Mouse (Mus musculus): ENCODE data around the gene Slxl1.
"Not testable (repeated sequence)": the region's sequence is repeated elsewhere in the genome, so short reads cannot be mapped to it uniquely, and the experiment has no call there.

Gene Slxl1

DNA sequence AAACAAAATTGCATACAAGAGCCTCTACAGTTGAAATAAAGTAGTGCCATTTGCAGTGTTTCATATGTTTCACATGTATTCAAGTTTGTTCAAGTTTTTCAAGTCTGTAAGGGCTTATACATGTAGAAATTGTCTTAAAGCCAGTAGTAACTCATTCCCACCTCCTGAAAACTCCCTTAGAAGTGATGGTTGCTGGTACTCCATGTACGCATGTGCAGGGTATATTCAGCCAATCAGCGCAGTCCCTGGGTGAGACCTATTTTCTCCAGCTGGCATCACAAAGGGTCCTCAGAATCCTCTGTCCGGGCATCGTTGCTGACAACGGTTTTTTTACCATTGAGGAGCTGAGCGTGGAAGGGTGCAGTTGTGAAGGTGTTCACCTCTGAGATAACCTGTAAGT, at the start of gene Slxl1:
Gene Slxl1, plus strand, starts transcription at position 301 of the 400 bp plus-strand sequence.
- in situ Hi-C loops (cut with MboI, MseI) = not testable (repeated sequence)

Data from T-helper 17 cell (primary cell).